In genomic region chr11:120747974-120748373, GRCm38 (mm10) we compare ENCODE assay signal across 26 mouse cellular contexts. TPM values are rescaled to one million over a fixed set of nuclear protein-coding genes. Genes with fewer than 3 reads are reported as not detected.
A peak's percentile ranks its signal among the peaks of the same experiment; 100 is the strongest.
DNase-seq lines count a peak whose midpoint lies in the region; ATAC-seq and TF ChIP-seq lines count a peak whose summit lies in the region.
"Had no signal": no experiment of that assay in that cellular context is flagged by ENCODE, and none has a peak within 500 bp of the region (broad histone marks: within the 10 kb centered on the region; RNA-seq: fewer than 3 reads in every experiment).

No protein-coding gene starts in this region.

- no peaks in the 10 kb centered on the region for H3K36me3 ChIP-seq in lung, embryonic 16.5 days (ENCODE audit: control insufficient read depth, insufficient read depth, low read length)
- H3K36me3 ChIP-seq in intestine, postnatal 0 days (ENCODE audit: control insufficient read depth, insufficient read depth), result no peaks in the 10 kb centered on the region
- no peaks in the 10 kb centered on the region for H3K36me3 ChIP-seq in stomach, embryonic 16.5 days (ENCODE audit: control insufficient read depth, insufficient read depth, low read length)
- H3K36me3 ChIP-seq in midbrain, embryonic 10.5 days, result no peaks in the 10 kb centered on the region
- H3K36me3 ChIP-seq: G1E; heart, embryonic 10.5 days; hindbrain, embryonic 12.5 days; limb, embryonic 13.5 days; liver, embryonic 12.5 days; midbrain, embryonic 15.5 days; neural tube, embryonic 12.5 days had no signal

- 82% methylated on average over 4 of the region's 4 CpGs for WGBS in lung, embryonic 16.5 days
- 40% methylated on average over 4 of the region's 4 CpGs for WGBS in intestine, postnatal 0 days
- 66% methylated on average over 4 of the region's 4 CpGs for WGBS in stomach, embryonic 16.5 days
- WGBS in midbrain, embryonic 10.5 days, result 86% methylated on average over 4 of the region's 4 CpGs

- no peak for TF ChIP-seq CTCF in intestine, postnatal 0 days (IDR thresholded peaks at IDR 0.05; ENCODE audit: low read depth)

- intact Hi-C loops in heart, postnatal 14 days (cut with DNase I), result no loop called here

- ATAC-seq in lung, embryonic 16.5 days (ENCODE audit: low read depth), result no peak
- ATAC-seq in intestine, postnatal 0 days, result 0 out of 2 replicates have a peak, but pooled peaks have one; percentile 11
- peak; percentile 47 for ATAC-seq in stomach, embryonic 16.5 days (ENCODE audit: insufficient read depth, low FRiP score)
- ATAC-seq: forebrain, embryonic 16.5 days; liver, embryonic 12.5 days; midbrain, embryonic 15.5 days had no signal

- no peaks in the 10 kb centered on the region for H3K9me3 ChIP-seq in lung, embryonic 16.5 days (ENCODE audit: control insufficient read depth, low read length)
- H3K9me3 ChIP-seq in intestine, postnatal 0 days (ENCODE audit: control insufficient read depth), result no peaks in the 10 kb centered on the region
- H3K9me3 ChIP-seq in stomach, embryonic 16.5 days (replicated peaks; ENCODE audit: control insufficient read depth, low read length), result no peaks in the 10 kb centered on the region
- no peaks in the 10 kb centered on the region for H3K9me3 ChIP-seq in midbrain, embryonic 10.5 days (replicated peaks)
- H3K9me3 ChIP-seq: G1E; heart, embryonic 10.5 days; hindbrain, embryonic 12.5 days; limb, embryonic 13.5 days; liver, embryonic 12.5 days; midbrain, embryonic 15.5 days; neural tube, embryonic 12.5 days had no signal

- peak; percentile 40 for DNase-seq in heart, adult 8-10 months (ENCODE audit: low spot score)
- no peak for DNase-seq in heart, postnatal 14 days
- no peak for DNase-seq in lung, postnatal 25 days (ENCODE audit: low spot score)
- DNase-seq in midbrain, embryonic 10.5 days (ENCODE audit: low spot score), result no peak
- DNase-seq: adrenal gland, adult 2 months; B cell, adult 2 months; cerebellum, adult 9-10 months; gastrocnemius, postnatal 25 days; kidney, adult 8-10 months; lung, embryonic 14.5 days; right cerebral cortex, postnatal 14 days; spleen, adult 18-20 months; thymus, adult 2 months; thymus, postnatal 4 days had no signal

- H3K27ac ChIP-seq in lung, embryonic 16.5 days (ENCODE audit: low read length), result peak overlapping the region; percentile 11
- no peak overlapping the region for H3K27ac ChIP-seq in intestine, postnatal 0 days (ENCODE audit: low read depth, low read length)
- peak overlapping the region; percentile 70 for H3K27ac ChIP-seq in stomach, embryonic 16.5 days (ENCODE audit: low read length)
- no peak overlapping the region for H3K27ac ChIP-seq in midbrain, embryonic 10.5 days (replicated peaks)
- H3K27ac ChIP-seq: heart, embryonic 10.5 days; hindbrain, embryonic 12.5 days; limb, embryonic 13.5 days; liver, embryonic 12.5 days; midbrain, embryonic 15.5 days; neural tube, embryonic 12.5 days had no signal

- H3K27me3 ChIP-seq in lung, embryonic 16.5 days (ENCODE audit: control insufficient read depth, insufficient read depth, low read depth, low read length), result no peaks in the 10 kb centered on the region
- H3K27me3 ChIP-seq in intestine, postnatal 0 days (replicated peaks; ENCODE audit: control insufficient read depth, insufficient read depth, low read length), result no peaks in the 10 kb centered on the region
- no peaks in the 10 kb centered on the region for H3K27me3 ChIP-seq in stomach, embryonic 16.5 days (ENCODE audit: control insufficient read depth, insufficient read depth, low read length)
- H3K27me3 ChIP-seq in midbrain, embryonic 10.5 days (ENCODE audit: low read depth, poor library complexity, severe bottlenecking), result no peaks in the 10 kb centered on the region
- H3K27me3 ChIP-seq: limb, embryonic 13.5 days; midbrain, embryonic 15.5 days; neural tube, embryonic 12.5 days had no signal

- no peak overlapping the region for H3K4me2 ChIP-seq in lung, embryonic 16.5 days (ENCODE audit: low read depth, low read length)
- no peak overlapping the region for H3K4me2 ChIP-seq in intestine, postnatal 0 days (replicated peaks; ENCODE audit: low read depth)
- no peak overlapping the region for H3K4me2 ChIP-seq in stomach, embryonic 16.5 days (ENCODE audit: low read depth, low read length)
- H3K4me2 ChIP-seq: hindbrain, embryonic 12.5 days; limb, embryonic 13.5 days; liver, embryonic 12.5 days; lung, embryonic 14.5 days; midbrain, embryonic 15.5 days; neural tube, embryonic 12.5 days had no signal

- no peak overlapping the region for H3K9ac ChIP-seq in lung, embryonic 16.5 days (ENCODE audit: low read length)
- H3K9ac ChIP-seq in intestine, postnatal 0 days (ENCODE audit: low read depth, low read length), result no peak overlapping the region
- no peak overlapping the region for H3K9ac ChIP-seq in stomach, embryonic 16.5 days (ENCODE audit: low read length)
- H3K9ac ChIP-seq: hindbrain, embryonic 12.5 days; limb, embryonic 13.5 days; liver, embryonic 12.5 days; lung, embryonic 14.5 days; midbrain, embryonic 15.5 days; neural tube, embryonic 12.5 days had no signal

- H3K4me1 ChIP-seq in lung, embryonic 16.5 days (replicated peaks; ENCODE audit: control insufficient read depth, insufficient read depth, low read length), result no peaks in the 10 kb centered on the region
- H3K4me1 ChIP-seq in intestine, postnatal 0 days (replicated peaks; ENCODE audit: control insufficient read depth, insufficient read depth, low read length), result no peaks in the 10 kb centered on the region
- no peaks in the 10 kb centered on the region; the same call in none of the 2 replicates for H3K4me1 ChIP-seq in stomach, embryonic 16.5 days (ENCODE audit: control insufficient read depth, insufficient read depth, low read length)
- H3K4me1 ChIP-seq in midbrain, embryonic 10.5 days, result no peaks in the 10 kb centered on the region
- H3K4me1 ChIP-seq: heart, embryonic 10.5 days; hindbrain, embryonic 12.5 days; limb, embryonic 13.5 days; liver, embryonic 12.5 days; midbrain, embryonic 15.5 days; neural tube, embryonic 12.5 days had no signal

- H3K4me3 ChIP-seq in lung, embryonic 16.5 days (ENCODE audit: low read length), result no peak overlapping the region
- no peak overlapping the region for H3K4me3 ChIP-seq in intestine, postnatal 0 days (ENCODE audit: low read depth, low read length)
- no peak overlapping the region for H3K4me3 ChIP-seq in stomach, embryonic 16.5 days (replicated peaks; ENCODE audit: low read length)
- H3K4me3 ChIP-seq in midbrain, embryonic 10.5 days, result no peak overlapping the region
- H3K4me3 ChIP-seq: heart, embryonic 10.5 days; hindbrain, embryonic 12.5 days; limb, embryonic 13.5 days; liver, embryonic 12.5 days; midbrain, embryonic 15.5 days; neural tube, embryonic 12.5 days had no signal

RNA-seq across cellular contexts. Expression of gene Hmga1b, which starts 14.6 kb away (rescaled TPM):
- 10 to 100 TPM; 19.8 to 57.1 (median 32.9) TPM for total RNA-seq in heart, adult 8-10 months (2022)
- total RNA-seq in heart, postnatal 14 days (2021), result 10 to 100 TPM; 23.8 to 68.1 TPM
- 3.9 and 5.0 TPM in 2 replicates for polyA plus RNA-seq in lung, embryonic 16.5 days (2015; fragmentation: Nextera tagmentation; extraction: Ambion mirVana)
- 10.8 and 12.2 TPM in 2 replicates for polyA plus RNA-seq in intestine, postnatal 0 days (2015; fragmentation: Nextera tagmentation; extraction: Ambion mirVana)
- polyA plus RNA-seq in stomach, embryonic 16.5 days (2015; fragmentation: Nextera tagmentation; extraction: Ambion mirVana), result 3.9 and 8.1 TPM in 2 replicates
- polyA plus RNA-seq in midbrain, embryonic 10.5 days (2016; fragmentation: Nextera tagmentation; extraction: Ambion mirVana), result 9.4 and 12.9 TPM in 2 replicates

RNA-seq across cellular contexts. Expression of gene Cbr2, which starts 16.1 kb away (rescaled TPM):
- total RNA-seq in heart, adult 8-10 months (2022), result 10 to 100 TPM in 3 of 4 experiments, 1 to 10 TPM in 1; 9.3 to 24.0 (median 12.9) TPM
- 10 to 100 TPM; 18.6 to 53.1 TPM for total RNA-seq in heart, postnatal 14 days (2021)
- polyA plus RNA-seq in lung, embryonic 16.5 days (2015; fragmentation: Nextera tagmentation; extraction: Ambion mirVana), result 194 and 348 TPM in 2 replicates
- 1.2 and 1.6 TPM in 2 replicates for polyA plus RNA-seq in intestine, postnatal 0 days (2015; fragmentation: Nextera tagmentation; extraction: Ambion mirVana)
- polyA plus RNA-seq in stomach, embryonic 16.5 days (2015; fragmentation: Nextera tagmentation; extraction: Ambion mirVana), result 112 and 150 TPM in 2 replicates
- polyA plus RNA-seq in midbrain, embryonic 10.5 days (2016; fragmentation: Nextera tagmentation; extraction: Ambion mirVana), result 0.59 and 1.3 TPM in 2 replicates
- total RNA-seq: G1E; megakaryocyte-erythroid progenitor cell, adult 5-6 weeks had no signal
- polyA plus RNA-seq: G1E had no signal

RNA-seq across cellular contexts. Expression of gene Dcxr, which starts 20.9 kb away (rescaled TPM):
- 10 to 100 TPM; 12.6 to 20.8 (median 16.1) TPM for total RNA-seq in heart, adult 8-10 months (2022)
- 1 to 10 TPM; 3.1 to 5.8 TPM for total RNA-seq in heart, postnatal 14 days (2021)
- 69.5 and 92.2 TPM in 2 replicates for polyA plus RNA-seq in lung, embryonic 16.5 days (2015; fragmentation: Nextera tagmentation; extraction: Ambion mirVana)
- polyA plus RNA-seq in intestine, postnatal 0 days (2015; fragmentation: Nextera tagmentation; extraction: Ambion mirVana), result 81.1 and 88.6 TPM in 2 replicates
- polyA plus RNA-seq in stomach, embryonic 16.5 days (2015; fragmentation: Nextera tagmentation; extraction: Ambion mirVana), result 43.0 and 46.0 TPM in 2 replicates
- 13.0 and 13.7 TPM in 2 replicates for polyA plus RNA-seq in midbrain, embryonic 10.5 days (2016; fragmentation: Nextera tagmentation; extraction: Ambion mirVana)

RNA-seq across cellular contexts. Expression of gene Rac3, which starts 26.7 kb away (rescaled TPM):
- total RNA-seq in heart, adult 8-10 months (2022), result 1 to 10 TPM in 2 of 4 experiments, under 1 TPM in 2; 0.69 to 2.0 (median 1.4) TPM
- total RNA-seq in heart, postnatal 14 days (2021), result 1 to 10 TPM; 1.3 to 1.6 TPM
- 53.5 and 54.2 TPM in 2 replicates for polyA plus RNA-seq in lung, embryonic 16.5 days (2015; fragmentation: Nextera tagmentation; extraction: Ambion mirVana)
- 9.0 TPM in 2 replicates for polyA plus RNA-seq in intestine, postnatal 0 days (2015; fragmentation: Nextera tagmentation; extraction: Ambion mirVana)
- 34.6 and 35.3 TPM in 2 replicates for polyA plus RNA-seq in stomach, embryonic 16.5 days (2015; fragmentation: Nextera tagmentation; extraction: Ambion mirVana)
- 32.4 and 41.9 TPM in 2 replicates for polyA plus RNA-seq in midbrain, embryonic 10.5 days (2016; fragmentation: Nextera tagmentation; extraction: Ambion mirVana)

RNA-seq across cellular contexts. Expression of gene Lrrc45, which starts 34.2 kb away (rescaled TPM):
- 1 to 10 TPM; 2.9 to 6.0 (median 4.6) TPM for total RNA-seq in heart, adult 8-10 months (2022)
- 10 to 100 TPM in 1 of 2 experiments, 1 to 10 TPM in 1; 9.2 to 10.9 TPM for total RNA-seq in heart, postnatal 14 days (2021)
- polyA plus RNA-seq in lung, embryonic 16.5 days (2015; fragmentation: Nextera tagmentation; extraction: Ambion mirVana), result 58.2 and 63.9 TPM in 2 replicates
- polyA plus RNA-seq in intestine, postnatal 0 days (2015; fragmentation: Nextera tagmentation; extraction: Ambion mirVana), result 13.5 and 14.5 TPM in 2 replicates
- polyA plus RNA-seq in stomach, embryonic 16.5 days (2015; fragmentation: Nextera tagmentation; extraction: Ambion mirVana), result 59.1 and 62.9 TPM in 2 replicates
- polyA plus RNA-seq in midbrain, embryonic 10.5 days (2016; fragmentation: Nextera tagmentation; extraction: Ambion mirVana), result 57.0 and 57.7 TPM in 2 replicates

Comparison
In these comparisons a context has a peak if more than half of its experiments do, and no peak if none do; other contexts are left out.
1. H3K27ac ChIP-seq: peak in lung, embryonic 16.5 days (single experiment) and stomach, embryonic 16.5 days (single experiment); none in intestine, postnatal 0 days (single experiment) and midbrain, embryonic 10.5 days (single experiment).
2. RNA of gene Cbr2, which starts 16.1 kb away (polyA plus RNA-seq): 194 to 348 TPM in lung, embryonic 16.5 days and 112 to 150 TPM in stomach, embryonic 16.5 days; 1.2 to 1.6 TPM in intestine, postnatal 0 days and 0.59 to 1.3 TPM in midbrain, embryonic 10.5 days; every median in the first group is over 10 times any median in the second.